Mouse (Mus musculus) heart, postnatal 4 days (tissue): ENCODE measurements around the gene Thada. TPM values are rescaled to one million over a fixed set of nuclear protein-coding genes. Genes with fewer than 3 reads are reported as not detected.
"Not testable (repeated sequence)": the region's sequence is repeated elsewhere in the genome, so short reads cannot be mapped to it uniquely, and the experiment has no call there.

Experiments used
- DNase-seq: peaks from one replicate; pipeline ENCODE4 v3.0.0; 2021
- total RNA-seq, 2 experiments: library from RNA; stranded (reverse); gene quantifications; 2 replicates each; pipeline ENCODE4 v1.2.3; 2021

Gene Thada
- total RNA-seq, 2 experiments from 2014 or later = 12.8 to 16.2 TPM

DNA sequence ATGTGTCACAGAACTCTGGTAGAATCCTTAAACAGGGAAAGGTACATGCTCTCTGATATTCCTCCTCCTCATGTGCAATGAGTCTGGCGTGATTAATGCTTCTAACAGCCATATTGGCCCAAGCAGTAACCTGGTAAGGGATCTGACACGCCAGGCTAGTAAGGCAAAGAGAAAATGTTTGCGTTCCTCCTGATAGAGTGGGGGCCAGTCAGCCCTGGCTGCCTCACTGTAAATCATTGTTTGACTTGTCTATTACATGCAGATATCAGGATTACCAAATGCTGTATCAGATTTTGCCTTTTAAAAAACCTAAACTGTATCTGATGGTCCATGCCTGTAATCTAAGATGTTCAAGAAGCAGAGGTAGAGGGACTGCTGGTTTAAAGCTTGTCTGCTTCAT, 252.5 kb downstream of the Thada start:
- DNase-seq = no peak

DNA sequence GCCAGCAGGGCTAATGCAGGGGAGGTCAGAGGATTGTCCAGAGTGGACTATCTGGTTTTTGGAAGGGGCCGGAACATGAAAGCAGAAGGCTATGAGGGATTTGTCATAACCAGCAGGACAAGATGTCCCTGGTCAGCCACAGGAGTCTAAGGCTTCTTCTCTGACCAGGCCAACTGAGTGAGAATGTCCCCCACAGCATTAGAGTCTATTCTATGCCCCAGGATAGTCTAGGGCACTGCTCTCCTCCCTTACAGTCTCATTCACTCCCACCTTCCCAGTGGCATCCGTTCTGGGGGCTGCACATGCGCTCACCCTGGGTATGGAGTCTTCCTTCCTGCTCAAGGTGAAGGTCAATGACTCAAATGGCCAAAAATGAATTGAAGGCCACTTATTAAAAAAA, 258.4 kb downstream of the Thada start:
- no peak for DNase-seq

DNA sequence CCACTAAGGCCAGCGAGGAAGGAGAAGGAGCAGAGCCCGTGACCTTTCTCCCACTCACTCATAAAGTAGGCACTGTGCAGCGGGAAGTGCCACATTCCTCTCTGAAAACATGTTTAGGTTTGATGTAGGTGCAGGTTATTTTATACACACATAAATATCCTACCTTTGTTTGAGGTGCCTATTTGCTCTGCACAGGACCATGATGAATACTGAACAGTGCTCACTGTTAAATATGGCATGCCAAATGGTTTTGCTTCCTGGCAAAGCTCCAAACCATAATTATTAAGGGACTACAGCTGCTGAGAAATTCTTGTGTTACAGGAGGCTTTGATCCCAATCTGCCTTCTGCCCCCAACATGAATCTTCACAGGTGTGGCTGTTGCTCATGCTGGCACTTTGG, 259.8 kb downstream of the Thada start:
- DNase-seq = no peak

DNA sequence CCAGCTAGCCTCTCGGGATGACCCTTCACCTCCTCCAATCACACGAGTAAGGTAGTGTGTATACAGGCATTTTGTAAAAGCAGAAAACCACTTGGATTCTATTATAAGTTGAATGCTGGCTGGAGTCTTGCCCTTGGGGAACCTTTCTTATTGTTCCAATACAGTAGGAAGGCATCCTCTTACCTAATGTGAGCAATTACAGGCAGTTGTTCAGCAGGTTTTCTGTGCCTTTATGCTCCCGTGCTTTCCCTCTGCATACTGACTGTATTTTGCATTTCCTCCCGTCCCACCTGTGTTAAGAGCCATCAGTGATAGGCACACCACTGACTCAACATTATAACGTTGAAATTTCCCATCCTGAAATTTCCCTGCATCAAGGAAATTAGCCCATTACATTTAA, 261.0 kb downstream of the Thada start:
- DNase-seq = no peak

DNA sequence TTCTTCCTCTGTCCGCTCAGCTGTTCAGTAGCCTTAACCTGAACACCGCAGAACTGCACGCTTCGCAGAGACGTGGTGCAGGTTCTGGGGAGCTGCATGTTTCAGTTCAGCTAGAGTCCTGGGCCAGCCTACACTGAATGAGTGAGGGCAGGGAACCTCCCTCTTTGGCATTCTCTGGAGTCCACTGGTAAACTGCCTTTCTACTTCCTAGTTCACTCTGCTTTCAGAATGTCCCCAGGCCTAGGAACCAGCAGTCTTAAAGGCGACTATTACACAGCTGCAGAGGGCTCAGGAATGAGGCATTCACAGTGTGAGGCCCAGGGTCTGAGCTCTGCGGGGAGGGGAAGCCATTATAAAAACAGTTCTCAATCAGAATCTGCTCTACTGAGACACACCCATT, 262.7 kb downstream of the Thada start:
- DNase-seq = no peak

DNA sequence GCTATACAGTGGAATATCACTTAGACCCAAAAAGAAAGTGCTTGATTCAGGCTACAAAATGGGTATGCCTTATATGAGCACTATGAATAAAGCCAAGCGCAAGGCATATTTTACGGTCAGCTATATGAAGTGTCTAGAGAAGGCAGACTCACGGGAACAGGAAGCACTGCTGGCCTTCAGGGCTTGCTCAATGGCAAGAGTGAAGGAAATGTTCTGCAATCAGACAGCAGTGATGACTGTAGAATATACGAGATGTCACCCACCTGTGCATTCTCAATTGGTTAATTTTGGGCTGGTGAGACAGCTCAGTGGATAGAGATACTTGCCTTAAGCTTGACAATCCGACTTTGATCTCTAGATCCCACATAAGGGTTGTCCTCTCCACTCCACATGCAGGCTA, 264.8 kb downstream of the Thada start:
- DNase-seq = no peak

DNA sequence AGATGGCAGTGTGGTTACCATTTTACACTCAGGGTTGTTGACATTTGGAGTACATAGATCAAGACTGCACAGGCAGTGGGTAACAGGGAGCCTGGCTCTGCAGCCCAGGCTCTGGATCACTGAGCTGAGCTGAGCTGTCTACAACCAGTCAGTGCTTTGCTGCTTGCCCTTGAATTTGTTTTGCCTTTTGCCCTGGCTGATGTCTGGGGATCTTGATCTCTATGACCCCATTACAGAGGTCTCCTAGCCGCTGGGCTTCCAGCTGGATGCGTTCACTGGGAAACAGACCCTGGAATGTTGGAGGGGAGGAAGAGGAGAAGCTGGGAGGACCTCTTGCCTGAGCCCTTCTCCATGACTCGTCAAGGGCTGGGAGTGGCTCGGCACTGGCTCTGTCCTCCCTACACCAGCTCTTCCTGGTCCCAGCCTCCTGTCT, 268.1 kb downstream of the Thada start:
- DNase-seq = no peak

DNA sequence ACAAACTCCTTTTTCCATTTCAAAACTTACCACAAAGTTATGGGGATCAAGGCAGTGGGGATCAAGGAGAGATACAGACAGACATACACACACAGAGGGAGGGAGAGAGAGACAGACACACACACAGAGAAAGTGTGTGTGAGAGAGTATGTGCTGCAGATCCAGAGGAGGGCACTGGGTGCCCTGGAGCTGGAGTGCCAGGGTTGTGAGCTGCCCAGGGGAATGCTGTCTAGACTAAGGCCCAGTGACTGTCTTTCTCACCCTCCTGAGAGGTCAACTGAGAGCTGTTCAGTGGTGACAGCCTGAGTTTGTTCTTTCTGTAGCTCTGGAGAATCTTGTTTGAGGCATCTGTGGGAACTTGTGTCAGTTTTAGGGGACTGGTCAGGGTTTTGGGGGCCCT, 269.7 kb downstream of the Thada start:
- DNase-seq = no peak

DNA sequence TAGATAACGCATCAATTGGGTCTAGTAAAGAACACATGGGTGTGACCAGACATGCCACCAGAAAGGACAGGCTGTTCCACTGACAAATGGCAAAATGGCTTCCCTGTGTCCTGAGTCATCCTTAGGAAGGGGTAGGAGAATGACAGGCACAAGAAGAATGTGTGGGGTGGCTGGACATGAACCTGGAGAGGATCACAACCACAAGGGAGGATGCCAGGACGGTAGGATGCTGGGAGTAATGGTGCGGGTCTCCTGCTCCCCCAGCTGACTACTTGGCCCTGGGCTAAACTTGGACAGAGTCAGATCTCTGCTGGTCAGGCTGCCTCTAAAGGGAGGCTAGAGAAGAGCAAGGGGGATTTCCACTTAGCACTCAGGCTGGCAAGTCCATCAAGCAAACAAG, 270.2 kb downstream of the Thada start:
- DNase-seq = no peak

DNA sequence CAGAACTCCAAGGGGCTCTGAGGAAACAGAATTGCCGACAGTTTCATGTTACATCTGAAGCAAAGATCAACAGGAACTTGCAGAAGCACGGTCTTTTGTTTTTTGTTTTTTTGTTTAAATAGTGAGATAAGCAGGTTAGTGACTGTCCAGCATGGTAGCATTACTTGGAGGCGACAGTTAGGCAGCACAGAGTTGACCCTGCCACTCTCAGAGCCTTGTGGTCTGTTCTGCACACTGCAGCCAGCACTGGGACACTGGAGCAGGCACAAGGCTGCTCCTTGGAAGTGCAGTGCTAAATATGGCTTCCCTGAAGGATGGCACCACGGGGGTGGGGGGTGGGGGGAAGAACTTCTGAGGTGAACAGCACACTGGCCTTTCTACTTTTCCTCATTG, 271.0 kb downstream of the Thada start:
- no peak for DNase-seq

DNA sequence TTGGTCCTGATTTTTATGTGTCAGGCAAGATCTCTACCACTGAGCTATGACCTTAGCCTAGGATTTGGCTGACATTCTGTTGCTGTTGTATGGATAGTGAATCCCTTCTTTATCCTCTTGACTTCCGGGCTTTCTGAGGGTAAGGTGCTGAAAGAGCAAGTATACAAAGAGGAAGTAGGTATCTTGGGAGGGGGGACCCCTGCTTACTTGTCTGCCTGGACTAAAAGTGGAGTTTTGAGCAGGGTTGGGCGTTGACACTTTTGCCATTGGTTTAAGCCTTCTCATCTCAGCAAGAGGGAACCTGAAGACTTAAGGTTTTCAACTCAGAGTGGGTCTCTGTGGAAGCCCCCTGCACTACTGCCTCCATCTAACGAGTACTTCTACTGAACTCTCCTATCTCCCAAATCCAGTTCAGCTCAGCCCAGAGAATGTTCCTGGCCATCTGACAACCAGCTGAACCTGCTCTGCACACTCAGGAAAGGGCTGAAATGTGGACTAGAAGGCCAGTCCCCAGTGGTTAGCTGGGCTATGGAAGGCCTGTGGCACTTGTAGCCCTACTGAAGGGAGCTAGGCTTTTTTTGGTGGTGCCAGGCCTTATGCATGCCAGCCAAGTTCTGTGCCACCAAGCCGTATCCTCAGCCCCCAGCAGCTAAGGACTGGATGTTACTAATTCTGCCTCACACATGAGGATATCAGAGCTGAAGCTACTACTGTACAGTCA, 271.6 kb downstream of the Thada start:
- DNase-seq = no peak

DNA sequence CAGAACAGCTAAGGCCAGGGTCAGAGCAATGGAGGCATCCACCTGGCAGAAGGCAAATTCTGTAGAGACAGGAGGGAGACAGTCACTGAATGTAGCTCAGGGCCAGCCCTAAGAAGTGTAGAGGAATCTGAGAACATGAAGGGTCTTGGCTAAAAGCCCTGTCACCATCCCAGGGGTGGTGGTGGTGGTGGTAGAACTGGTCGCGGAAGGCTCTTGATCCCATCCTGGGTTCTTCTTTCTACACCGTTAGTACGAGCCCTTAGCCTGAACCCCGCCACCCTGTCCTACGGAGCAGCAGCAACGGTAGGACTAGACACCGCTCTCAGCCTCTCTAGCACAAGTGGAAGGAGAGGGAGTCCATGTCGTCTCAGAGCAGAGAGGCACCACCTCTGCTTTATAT, 272.6 kb downstream of the Thada start:
- no peak for DNase-seq

DNA sequence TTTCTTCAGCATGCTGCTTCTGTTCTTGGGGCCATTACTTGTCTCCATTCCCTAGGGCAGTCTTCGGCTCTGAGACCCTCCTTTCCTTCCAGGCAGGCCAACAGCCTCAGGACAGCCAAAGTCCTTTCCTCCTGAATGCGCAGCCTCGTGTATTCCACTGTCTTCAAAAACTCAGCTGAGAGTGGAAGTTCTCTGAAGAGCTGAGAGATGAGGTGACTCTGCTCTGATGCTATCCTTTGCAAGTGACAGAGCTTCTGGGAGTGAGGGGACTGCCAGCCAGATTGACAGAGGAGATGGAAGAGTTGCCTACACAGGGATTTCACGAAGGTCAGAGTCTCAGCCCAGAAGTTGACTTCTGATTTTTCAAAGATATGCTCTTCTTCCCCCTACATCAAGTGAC, 274.1 kb downstream of the Thada start:
- no peak for DNase-seq

DNA sequence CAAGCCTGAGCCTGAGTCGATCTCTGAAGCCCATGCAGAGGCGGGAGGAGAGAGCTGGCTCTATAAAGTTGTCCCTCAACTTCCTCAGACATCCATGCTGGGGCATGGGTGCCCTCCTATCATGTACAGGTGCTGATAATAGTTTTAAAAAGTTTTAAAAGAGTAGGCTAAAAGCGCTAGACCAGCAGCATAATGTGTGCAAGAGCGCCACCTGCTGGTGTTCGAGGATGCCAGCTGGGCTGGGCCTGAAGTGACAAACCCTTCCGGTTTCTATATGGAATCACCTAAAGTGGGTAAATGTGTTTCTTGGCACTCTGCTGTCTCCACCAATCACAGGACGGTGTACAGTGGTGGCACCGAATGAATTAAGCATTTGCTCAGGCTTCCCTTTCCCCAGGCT, 275.1 kb downstream of the Thada start:
- DNase-seq = peak; percentile 92

DNA sequence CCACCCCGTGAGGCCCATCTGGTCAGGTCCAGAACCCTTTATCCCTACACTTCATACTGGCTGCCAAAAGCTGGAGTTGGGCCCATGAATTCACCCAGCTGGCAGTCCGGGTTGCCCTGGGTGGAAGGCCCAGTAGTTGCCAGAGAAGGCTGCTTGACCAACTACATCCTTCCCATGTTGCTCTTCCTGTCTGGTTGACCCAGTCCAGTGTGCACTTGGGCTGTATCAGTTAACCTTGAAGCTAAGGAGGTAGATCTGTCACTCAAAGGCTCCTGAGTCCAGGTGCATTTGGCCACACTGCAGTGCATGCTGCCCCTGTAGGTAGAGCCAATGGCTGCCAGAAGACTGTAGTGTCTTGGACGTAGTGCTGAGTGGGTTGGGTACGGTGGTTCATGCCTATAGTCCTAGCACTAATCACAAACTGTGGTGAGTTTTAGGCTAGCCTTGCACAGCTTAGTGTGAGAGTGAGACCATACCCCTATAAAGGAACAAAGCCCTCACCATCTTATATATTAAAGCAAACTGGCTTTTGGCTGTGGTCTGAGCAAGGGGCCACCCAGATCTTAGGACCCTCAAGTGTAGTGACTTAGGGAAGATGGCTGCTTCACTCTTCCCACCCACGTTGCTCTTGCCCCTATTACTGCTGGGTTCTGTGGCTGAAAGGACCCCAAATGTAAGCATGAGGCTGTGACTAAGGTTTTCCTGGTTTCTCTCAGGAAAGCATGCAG, 276.7 kb downstream of the Thada start:
- peak; percentile 45 for DNase-seq

DNA sequence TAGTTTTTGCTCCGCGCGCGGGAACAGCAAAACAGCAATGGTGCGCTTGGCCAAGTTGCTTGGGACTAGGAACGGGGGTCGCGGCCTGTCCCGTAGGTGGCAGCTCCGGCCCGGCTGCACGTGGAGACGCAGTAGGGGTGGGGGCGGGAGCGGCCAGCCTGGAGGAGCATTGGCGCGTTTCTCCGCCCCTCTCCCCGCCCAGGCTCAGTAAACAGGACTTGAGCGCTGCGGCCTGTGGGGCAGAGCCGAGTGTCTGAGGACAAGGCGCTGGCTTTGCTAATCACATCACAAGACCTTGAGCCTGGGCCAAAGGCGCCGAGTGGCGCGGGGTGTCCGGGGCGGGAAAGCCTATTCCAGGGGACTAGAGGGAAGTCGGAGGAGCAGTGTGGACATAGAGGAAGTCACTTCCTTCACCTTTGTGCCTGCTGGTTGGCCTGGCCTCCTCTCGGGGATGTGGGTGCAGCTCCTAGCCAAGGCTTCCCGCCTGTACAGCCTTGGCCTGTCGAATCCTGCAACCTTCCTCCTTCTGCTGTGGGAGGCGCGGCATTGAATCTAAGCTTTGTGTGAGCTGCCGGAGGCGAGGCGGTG, 277.5 kb downstream of the Thada start:
- peak; percentile 95 for DNase-seq

DNA sequence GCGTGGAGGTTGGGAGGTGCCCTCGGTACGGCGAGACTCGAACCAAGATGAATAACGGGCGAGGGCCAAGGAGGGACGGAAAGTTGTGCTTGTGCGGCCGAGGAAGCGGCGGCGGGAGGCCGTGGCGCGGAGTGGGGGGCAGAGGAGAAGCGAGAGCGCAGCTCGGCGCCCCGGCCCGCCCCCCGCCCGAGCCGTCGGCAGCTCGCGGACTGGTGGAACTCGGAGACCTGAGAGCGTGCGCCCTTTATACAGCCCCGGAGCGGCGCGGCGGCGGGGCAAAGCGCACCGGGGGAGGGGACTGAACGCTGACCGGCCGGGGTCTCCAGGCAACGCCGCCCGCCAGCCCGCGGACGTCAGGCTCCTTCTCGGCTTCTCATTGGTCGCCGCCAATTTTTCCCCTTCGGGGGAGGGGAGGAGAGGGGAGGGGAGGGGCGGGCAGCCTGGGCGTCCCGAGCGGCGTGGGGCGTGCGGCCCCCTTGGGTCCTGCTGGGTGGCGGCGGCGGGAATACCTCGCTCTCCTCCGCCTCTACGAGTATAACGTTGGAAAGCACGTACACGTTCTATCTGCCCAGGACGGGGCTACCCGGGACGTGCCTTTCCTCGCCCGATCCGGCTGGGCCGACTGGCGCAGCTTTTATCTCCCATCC, 278.2 kb downstream of the Thada start, which contains the start of gene Zfp36l2:
Gene Zfp36l2 (minus strand): TSS at position 221 of the 647 bp plus-strand sequence.
- peak; percentile 97 for DNase-seq

DNA sequence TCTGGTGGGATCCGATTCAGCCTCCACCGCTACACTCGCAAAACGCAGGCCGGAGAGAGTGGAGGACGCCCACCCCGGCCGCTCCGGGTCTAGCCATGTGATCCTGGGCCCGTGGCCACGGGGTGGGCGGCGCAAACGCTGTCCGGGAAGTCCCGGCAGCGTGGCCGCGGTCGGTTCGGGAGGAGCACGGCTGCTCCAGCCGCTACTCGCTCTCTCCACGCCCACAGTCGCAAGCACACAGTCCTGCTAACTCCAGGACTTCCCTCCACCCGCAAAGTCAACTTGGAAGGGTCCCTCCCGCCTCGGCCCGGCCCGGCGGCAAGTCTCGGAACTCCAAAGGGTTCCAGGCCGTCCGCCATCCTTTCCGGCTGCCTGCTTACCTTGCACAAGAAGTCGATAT, 278.7 kb downstream of the Thada start:
- DNase-seq = not testable (repeated sequence)

DNA sequence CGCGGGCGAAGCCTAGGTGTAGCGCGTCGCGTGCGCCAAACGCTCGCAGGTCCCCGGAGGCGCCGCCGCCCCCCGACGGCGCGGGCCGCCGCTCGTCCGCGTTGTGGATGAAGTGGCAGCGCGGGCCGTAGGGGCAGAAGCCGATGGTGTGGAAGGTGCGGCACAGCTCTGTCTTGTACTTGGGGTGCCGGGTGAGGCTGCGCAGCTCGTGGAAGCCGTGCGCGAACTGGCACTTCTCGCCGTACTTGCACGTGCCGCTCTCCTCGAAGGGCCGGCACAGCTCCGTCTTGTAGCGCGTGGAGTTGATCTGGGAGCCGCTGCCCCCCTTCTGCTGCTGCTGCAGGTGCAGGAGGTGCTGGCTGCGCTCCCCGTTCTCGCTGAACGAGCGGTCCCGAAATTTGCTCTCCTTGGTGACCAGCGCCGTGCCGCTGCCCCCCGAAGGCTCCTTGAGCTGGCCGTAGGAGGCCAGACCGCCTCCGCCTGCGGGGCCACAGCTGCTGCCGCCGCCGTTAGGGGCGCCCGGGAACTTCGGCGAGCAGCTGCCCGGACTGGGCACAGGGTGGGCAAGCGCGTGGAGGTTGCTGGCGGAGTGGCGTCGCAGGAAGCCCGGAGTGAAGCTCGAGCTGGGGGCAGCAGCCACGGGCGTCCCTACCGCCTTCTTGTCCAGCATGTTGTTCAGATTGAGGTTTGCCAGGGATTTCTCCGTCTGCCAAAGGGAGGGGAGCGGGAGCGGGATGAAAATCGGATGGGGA, 279.4 kb downstream of the Thada start:
- peak; percentile 63 for DNase-seq

DNA sequence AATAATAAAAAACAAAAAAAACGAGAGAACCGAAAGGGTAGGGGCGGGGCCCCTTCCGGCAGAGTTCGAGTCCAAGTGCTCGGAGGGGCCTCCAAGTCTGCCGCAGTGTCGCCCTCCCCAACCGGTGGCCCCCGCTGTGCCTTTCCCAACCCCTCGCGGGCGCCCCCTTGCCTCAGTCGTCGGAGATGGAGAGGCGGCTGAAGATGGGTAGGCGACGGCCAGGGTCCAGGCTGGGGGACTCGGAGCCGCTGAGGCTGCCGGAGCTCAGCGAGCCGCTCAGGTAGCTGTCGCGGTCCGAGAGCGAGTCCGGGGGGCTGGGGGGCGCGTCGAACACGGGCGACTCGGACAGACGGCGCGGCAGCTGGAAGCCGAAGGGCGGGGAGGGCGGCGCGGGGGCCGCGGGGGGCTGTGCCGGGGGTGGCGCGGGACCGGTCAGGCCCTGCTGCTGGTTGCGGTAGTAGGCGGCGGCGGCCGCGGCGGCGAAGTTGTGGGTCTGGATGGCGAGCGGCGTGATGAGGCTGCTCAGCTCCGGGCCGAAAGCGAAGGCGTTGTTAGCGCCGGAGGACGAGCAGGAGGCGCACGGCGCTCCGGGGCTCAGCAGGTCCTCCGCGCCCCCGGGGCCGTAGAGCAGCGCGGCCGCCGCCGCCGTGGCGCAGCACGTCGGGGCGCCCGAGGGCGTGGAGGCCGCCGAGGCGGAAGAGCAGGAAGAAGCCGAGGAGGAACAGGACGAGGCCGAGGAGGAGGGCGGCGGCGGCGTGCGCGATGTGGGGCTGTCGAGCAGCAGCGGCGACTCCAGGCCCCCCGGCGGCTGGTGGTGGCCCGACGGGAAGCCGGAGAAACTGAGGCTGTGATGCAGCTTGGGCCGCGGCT, 280.2 kb downstream of the Thada start:
- peak; percentile 79 for DNase-seq

DNA sequence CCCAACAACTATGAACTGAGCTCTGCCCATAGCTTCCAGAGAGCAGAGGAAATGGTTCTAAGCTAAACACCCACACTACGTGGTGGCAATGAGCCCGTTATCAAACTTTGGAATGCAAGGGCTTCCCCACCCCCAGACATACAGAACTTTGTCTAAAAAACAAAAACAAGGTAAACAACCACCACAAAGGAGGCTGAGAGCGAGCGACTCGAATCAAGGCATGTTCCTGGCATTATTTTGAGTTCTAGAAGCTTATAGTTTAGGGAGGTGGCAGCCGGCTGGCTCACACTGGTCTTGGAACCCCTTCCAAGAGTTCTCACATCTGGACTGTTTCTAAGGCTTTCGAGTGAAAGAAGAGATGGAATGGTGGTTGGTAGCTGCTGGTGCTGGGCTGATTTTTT, 281.0 kb downstream of the Thada start:
- DNase-seq = peak; percentile 30
